ENCODE assay signal across 7 mouse cellular contexts in the genomic region with DNA sequence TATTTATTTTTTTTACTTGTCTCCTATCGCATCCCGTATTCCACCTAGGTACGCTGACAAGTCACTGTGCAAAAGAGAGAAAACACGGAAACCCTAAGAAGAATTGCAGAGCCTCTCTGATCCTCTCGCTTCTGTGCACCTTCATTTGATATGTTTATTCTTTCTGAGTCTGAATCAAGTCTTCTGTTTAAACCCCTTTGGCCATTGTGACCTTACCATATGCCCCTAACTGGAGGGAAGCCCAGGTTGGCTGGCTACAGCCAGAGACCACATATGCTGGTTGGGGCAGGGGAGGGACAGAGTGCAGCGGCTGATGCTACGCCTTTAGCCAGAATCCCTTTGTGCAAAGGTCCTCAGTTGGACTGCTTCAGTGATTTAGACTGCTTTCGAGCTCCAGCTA.
DNase-seq lines count a peak whose midpoint lies in the region; ATAC-seq and TF ChIP-seq lines count a peak whose summit lies in the region.

No protein-coding gene starts in this region.

- no peak for TF ChIP-seq CTCF in stomach, postnatal 0 days (IDR thresholded peaks at IDR 0.05; ENCODE audit: low read depth)

- TF ChIP-seq EP300 in stomach, postnatal 0 days (optimal IDR thresholded peaks at IDR 0.05): no peak

- peak overlapping the region; percentile 25 for H3K4me3 ChIP-seq in forebrain, embryonic 13.5 days
- no peak overlapping the region for H3K4me3 ChIP-seq in limb, embryonic 15.5 days
- no peak overlapping the region for H3K4me3 ChIP-seq in stomach, postnatal 0 days (ENCODE audit: low read depth, low read length)

- WGBS in forebrain, embryonic 13.5 days: 40% methylated on average over 8 of the region's 8 CpGs
- 63% methylated on average over 8 of the region's 8 CpGs for WGBS in limb, embryonic 15.5 days
- 45% methylated on average over 8 of the region's 8 CpGs for WGBS in stomach, postnatal 0 days

- peak overlapping the region; percentile 57; the same call in 1 of the 2 replicates for H3K27ac ChIP-seq in forebrain, embryonic 13.5 days
- no peak overlapping the region for H3K27ac ChIP-seq in limb, embryonic 15.5 days
- H3K27ac ChIP-seq in stomach, postnatal 0 days (replicated peaks): no peak overlapping the region

- H3K27me3 ChIP-seq in forebrain, embryonic 13.5 days: no peaks in the 10 kb centered on the region
- no peaks in the 10 kb centered on the region for H3K27me3 ChIP-seq in limb, embryonic 15.5 days
- no peaks in the 10 kb centered on the region for H3K27me3 ChIP-seq in stomach, postnatal 0 days (ENCODE audit: control insufficient read depth, insufficient read depth, low read length)

- peaks cover 29% of the 10 kb centered on the region for H3K4me1 ChIP-seq in forebrain, embryonic 13.5 days
- peaks cover 5% of the 10 kb centered on the region; the same call in 1 of the 2 replicates for H3K4me1 ChIP-seq in limb, embryonic 15.5 days
- no peaks in the 10 kb centered on the region for H3K4me1 ChIP-seq in stomach, postnatal 0 days (replicated peaks; ENCODE audit: control insufficient read depth, insufficient read depth)

- ATAC-seq in forebrain, embryonic 13.5 days: peak; percentile 50
- no peak for ATAC-seq in limb, embryonic 15.5 days (ENCODE audit: insufficient number of reproducible peaks, low FRiP score, low TSS enrichment, low read depth)
- ATAC-seq in stomach, postnatal 0 days (ENCODE audit: low FRiP score, low TSS enrichment): no peak

- no peaks in the 10 kb centered on the region for H3K36me3 ChIP-seq in forebrain, embryonic 13.5 days (ENCODE audit: poor library complexity, severe bottlenecking)
- no peaks in the 10 kb centered on the region for H3K36me3 ChIP-seq in limb, embryonic 15.5 days
- H3K36me3 ChIP-seq in stomach, postnatal 0 days (ENCODE audit: control insufficient read depth, insufficient read depth, low read length): no peaks in the 10 kb centered on the region

- no peaks in the 10 kb centered on the region for H3K9me3 ChIP-seq in forebrain, embryonic 13.5 days (replicated peaks)
- H3K9me3 ChIP-seq in limb, embryonic 15.5 days: no peaks in the 10 kb centered on the region
- H3K9me3 ChIP-seq in stomach, postnatal 0 days (ENCODE audit: control insufficient read depth, low read length): no peaks in the 10 kb centered on the region

- peak; percentile 94 for DNase-seq in brain, adult 2 months (ENCODE audit: low read depth, low spot score)
- DNase-seq in brain, embryonic 18.5 days (ENCODE audit: low read depth, low spot score): peak; percentile 18
- DNase-seq in stomach, postnatal 0 days (ENCODE audit: low spot score): no peak
- DNase-seq in testis, postnatal 14 days (ENCODE audit: low spot score): no peak
- no peak for DNase-seq in adrenal gland, adult (ENCODE audit: inconsistent age in 2 of 2, low spot score in 1 of 2)

- H3K4me2 ChIP-seq in forebrain, embryonic 13.5 days: peak overlapping the region; percentile 57
- H3K4me2 ChIP-seq in limb, embryonic 15.5 days: peak overlapping the region; percentile 25
- H3K4me2 ChIP-seq in stomach, postnatal 0 days (replicated peaks; ENCODE audit: low read depth): peak overlapping the region; percentile 9

- 0 out of 2 replicates have a peak overlapping the region, but pooled peaks have one; percentile 12 for H3K9ac ChIP-seq in forebrain, embryonic 13.5 days
- H3K9ac ChIP-seq in limb, embryonic 15.5 days: no peak overlapping the region
- no peak overlapping the region for H3K9ac ChIP-seq in stomach, postnatal 0 days (ENCODE audit: low read length)

Comparison
In these comparisons a context has a peak if more than half of its experiments do, and no peak if none do; other contexts are left out.
1. DNase-seq: peak in brain, adult 2 months (single experiment) and brain, embryonic 18.5 days (single experiment); none in stomach, postnatal 0 days (single experiment), testis, postnatal 14 days (single experiment) and adrenal gland, adult (0 of 2).
2. Peak in every context shown above with its lines, with median percentiles within 50 percentile points of each other: H3K4me2 ChIP-seq.